Mouse (Mus musculus): ENCODE measurements around the gene Zfand2b. TPM values are rescaled to one million over a fixed set of nuclear protein-coding genes. Genes with fewer than 3 reads are reported as not detected.
A peak's percentile ranks its signal among the peaks of the same experiment; 100 is the strongest.

Gene Zfand2b
- polyA plus RNA-seq (2015; fragmentation: Nextera tagmentation; extraction: Ambion mirVana): 41.9 and 47.2 TPM in 2 replicates

DNA sequence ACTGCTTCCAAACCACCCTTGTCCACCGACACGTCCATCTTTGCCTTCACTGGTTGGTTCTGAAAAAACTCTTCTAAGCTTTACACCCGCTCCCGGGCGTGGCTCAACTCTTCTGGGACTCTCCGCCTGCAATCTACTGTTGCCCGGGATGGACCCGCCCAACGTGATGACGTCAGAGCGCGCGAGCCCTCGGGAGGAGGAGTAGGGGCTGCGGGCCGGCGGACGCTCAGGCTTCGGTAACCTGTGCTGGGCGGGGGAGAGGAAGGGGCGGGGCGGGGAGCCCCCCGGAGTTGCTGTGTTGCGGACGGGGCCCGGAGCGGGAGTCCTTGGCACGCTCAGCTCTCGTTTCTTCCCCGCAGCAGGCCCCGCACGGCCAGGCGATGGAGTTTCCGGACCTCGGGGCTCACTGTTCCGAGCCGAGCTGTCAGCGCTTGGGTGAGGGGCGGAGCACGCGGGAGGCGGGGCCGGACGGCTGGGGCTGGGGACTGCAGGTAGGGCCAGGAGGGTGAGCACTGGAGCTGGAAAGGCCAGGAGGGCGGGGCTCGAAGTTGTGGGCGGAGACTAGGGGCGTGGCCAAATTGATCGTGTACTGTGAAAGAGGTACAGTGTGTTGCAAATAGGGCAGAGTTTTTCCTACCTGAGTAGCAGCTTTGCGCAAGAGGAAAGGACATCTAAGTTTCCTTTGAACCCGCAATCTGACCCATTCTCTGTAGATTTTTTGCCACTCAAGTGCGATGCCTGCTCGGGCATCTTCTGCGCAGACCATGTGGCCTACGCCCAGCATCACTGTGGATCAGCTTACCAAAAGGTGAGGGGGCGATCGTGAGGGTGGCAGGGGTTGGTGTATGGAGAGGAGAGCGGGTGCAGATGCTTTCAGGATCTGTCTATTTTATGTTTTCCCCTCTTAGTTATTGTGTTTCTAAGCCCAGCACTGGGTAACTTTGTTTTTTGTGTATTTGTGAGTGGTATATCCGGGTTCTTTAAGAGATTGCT is at the start of gene Zfand2b:
TSS of gene Zfand2b (plus strand) at position 175 of the 993 bp plus-strand sequence.
- Histone ChIP-seq H3K27ac (ENCODE audit: low read length) (peak within 1 kb of the TSS; percentile 88), H3K27me3 (replicated peaks; ENCODE audit: control insufficient read depth, insufficient read depth, low read length) (no peaks in the 10 kb centered on the region), H3K4me3 (replicated peaks; ENCODE audit: low read length) (peak within 1 kb of the TSS; percentile 93), H3K36me3 (ENCODE audit: control insufficient read depth, insufficient read depth) (peaks cover 21% of the 10 kb centered on the region), H3K9me3 (ENCODE audit: control insufficient read depth, low read length) (no peaks in the 10 kb centered on the region), H3K9ac (replicated peaks; ENCODE audit: low read depth, low read length) (peak within 1 kb of the TSS; percentile 89), H3K4me2 (ENCODE audit: low read length) (peak within 1 kb of the TSS; percentile 88), H3K4me1 (replicated peaks; ENCODE audit: control insufficient read depth, insufficient read depth, low read length) (peaks cover 13% of the 10 kb centered on the region)
- ATAC-seq: peak; percentile 98
- under 1% methylated on average over 50 of the region's 59 CpGs for WGBS

DNA sequence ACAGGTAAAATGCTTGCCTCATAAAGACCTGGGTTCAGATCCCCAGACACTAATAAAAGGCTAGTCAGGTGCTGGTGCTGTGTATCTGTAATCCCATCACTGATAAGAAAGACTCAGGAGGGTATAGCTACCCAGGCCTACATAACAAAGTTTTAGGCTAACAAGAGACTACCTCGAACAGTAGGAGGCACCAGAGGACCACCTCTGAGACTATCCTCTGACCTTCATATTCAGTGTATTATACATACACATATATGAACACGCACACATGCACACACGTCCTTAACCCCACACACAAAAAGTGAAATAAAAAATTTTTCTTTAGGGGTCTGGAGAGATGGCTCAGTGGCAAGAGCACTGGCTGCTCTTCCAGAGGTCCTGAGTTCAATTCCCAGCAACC is 46.2 kb upstream of the Zfand2b start:
- WGBS: 80% methylated on average over 3 of the region's 3 CpGs

DNA sequence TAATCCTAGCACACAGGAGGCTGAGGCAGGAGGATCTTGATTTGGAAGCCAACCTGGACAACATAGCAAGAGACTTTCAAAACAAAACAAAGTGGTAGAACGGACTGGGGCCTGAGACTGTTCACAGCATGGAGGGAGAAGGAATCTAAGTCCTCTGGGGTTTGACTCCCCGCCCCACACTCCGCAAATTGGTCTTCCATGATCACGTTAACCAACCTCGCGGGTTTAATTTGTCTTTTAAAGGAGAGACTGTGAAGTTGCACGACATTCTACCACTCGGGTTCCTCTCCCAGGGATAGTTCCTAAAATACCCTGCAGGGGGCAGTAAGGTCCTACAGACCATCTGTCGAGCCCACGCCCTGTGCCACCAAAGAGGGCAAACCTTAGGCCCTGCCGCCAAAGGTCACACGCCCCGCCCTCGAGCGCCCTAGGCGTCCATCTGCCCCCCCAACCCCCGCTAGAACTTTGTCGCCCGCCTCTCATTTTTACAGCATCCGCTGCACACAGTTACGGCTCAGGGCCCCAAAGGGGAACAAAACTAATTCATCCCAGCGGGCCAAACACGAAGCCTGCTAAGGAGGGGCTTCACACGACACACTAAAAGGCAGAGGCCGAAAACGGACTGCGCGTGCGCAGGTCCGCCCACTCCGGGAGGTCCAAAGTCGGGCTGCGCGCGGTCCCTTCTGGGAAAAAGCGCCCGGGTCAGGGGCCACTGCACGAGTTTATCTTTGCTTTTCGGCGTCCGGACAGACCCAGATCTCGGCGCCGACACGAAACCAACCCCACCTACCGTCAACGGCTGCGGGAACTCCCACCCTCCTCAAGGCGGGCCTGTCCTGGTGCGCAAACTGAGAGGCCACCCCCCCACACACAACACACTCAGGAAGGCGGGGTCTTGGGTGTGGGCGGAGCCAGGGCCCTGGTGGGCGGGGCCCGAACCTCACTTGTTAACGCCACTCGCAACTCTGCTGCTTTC is 43.8 kb upstream of the Zfand2b start, which contains the start of gene Nhej1:
TSS of gene Nhej1 (minus strand) at position 855 of the 976 bp plus-strand sequence.
- peak within 1 kb of the TSS; percentile 77 for H3K9ac ChIP-seq (replicated peaks; ENCODE audit: low read depth, low read length)
- H3K9me3 ChIP-seq (ENCODE audit: control insufficient read depth, low read length): no peaks in the 10 kb centered on the region
- H3K27me3 ChIP-seq (replicated peaks; ENCODE audit: control insufficient read depth, insufficient read depth, low read length): no peaks in the 10 kb centered on the region
- peak within 1 kb of the TSS; percentile 74 for H3K4me2 ChIP-seq (ENCODE audit: low read length)
- H3K27ac ChIP-seq (ENCODE audit: low read length): peak within 1 kb of the TSS; percentile 95
- H3K4me1 ChIP-seq (replicated peaks; ENCODE audit: control insufficient read depth, insufficient read depth, low read length): peaks cover 9% of the 10 kb centered on the region
- peak; percentile 95 for ATAC-seq
- H3K4me3 ChIP-seq (replicated peaks; ENCODE audit: low read length): peak within 1 kb of the TSS; percentile 84
- 2% methylated on average over 56 of the region's 56 CpGs for WGBS
- H3K36me3 ChIP-seq (ENCODE audit: control insufficient read depth, insufficient read depth): no peaks in the 10 kb centered on the region

More for the DNA sequence above, 46.2 kb upstream of the Zfand2b start:
- Histone ChIP-seq H3K4me2 (ENCODE audit: low read length) (no peak overlapping the region), H3K27ac (ENCODE audit: low read length) (no peak overlapping the region), H3K4me3 (replicated peaks; ENCODE audit: low read length) (no peak overlapping the region), H3K27me3 (replicated peaks; ENCODE audit: control insufficient read depth, insufficient read depth, low read length) (no peaks in the 10 kb centered on the region), H3K9ac (replicated peaks; ENCODE audit: low read depth, low read length) (no peak overlapping the region), H3K9me3 (ENCODE audit: control insufficient read depth, low read length) (no peaks in the 10 kb centered on the region), H3K4me1 (replicated peaks; ENCODE audit: control insufficient read depth, insufficient read depth, low read length) (peaks cover 9% of the 10 kb centered on the region), H3K36me3 (ENCODE audit: control insufficient read depth, insufficient read depth) (no peaks in the 10 kb centered on the region)
- no peak for ATAC-seq

DNA sequence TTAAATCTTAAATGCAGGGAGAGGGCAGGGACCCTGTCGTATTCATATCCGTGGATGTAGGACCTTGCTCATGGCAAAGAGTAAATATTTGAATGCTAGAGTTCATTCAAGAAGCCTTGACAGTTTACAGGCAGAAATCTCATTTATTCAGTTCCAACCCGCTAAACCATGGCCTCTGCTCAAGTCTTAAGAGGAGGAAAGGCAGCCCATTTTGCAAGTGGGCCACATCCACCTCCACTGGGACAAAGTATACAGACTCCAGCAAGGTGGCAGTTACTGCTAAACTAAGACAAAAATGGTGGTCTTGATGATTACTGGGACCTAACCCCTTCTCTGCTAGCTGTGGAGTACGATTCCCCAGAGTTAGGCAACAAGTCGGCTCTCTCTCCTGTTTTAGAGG is 43.0 kb upstream of the Zfand2b start:
- no peaks in the 10 kb centered on the region for H3K9me3 ChIP-seq (ENCODE audit: control insufficient read depth, low read length)
- peak overlapping the region; percentile 74 for H3K4me2 ChIP-seq (ENCODE audit: low read length)
- no peaks in the 10 kb centered on the region for H3K36me3 ChIP-seq (ENCODE audit: control insufficient read depth, insufficient read depth)
- peaks cover 9% of the 10 kb centered on the region for H3K4me1 ChIP-seq (replicated peaks; ENCODE audit: control insufficient read depth, insufficient read depth, low read length)
- H3K27me3 ChIP-seq (replicated peaks; ENCODE audit: control insufficient read depth, insufficient read depth, low read length): no peaks in the 10 kb centered on the region
- H3K27ac ChIP-seq (ENCODE audit: low read length): no peak overlapping the region; the same call in 1 of the 2 replicates
- H3K9ac ChIP-seq (replicated peaks; ENCODE audit: low read depth, low read length): peak overlapping the region; percentile 77; the same call in 1 of the 2 replicates
- 41% methylated on average over 5 of the region's 5 CpGs for WGBS
- H3K4me3 ChIP-seq (replicated peaks; ENCODE audit: low read length): peak overlapping the region; percentile 84
- ATAC-seq: no peak

DNA sequence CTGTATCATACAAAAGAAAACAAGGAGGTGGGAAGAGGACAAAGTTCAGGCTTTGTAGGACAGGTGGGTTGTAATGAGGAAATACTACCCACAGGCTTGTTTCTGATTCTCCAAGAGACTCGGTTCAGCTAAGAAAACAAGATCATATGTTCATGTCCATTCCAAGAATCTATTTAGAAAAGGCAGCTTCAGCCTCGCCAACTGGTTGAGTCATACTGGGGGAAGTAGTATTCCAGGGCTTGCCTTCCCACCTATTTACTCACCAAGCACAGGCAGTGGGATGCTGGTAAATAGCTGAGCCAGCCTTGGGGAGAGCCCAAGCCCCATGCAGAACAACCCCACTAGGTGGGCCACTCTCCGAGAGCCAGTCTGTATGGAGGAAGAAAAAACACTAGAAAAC is 39.8 kb upstream of the Zfand2b start:
- H3K36me3 ChIP-seq (ENCODE audit: control insufficient read depth, insufficient read depth): no peaks in the 10 kb centered on the region
- WGBS: 70% methylated on average over 3 of the region's 3 CpGs
- H3K9me3 ChIP-seq (ENCODE audit: control insufficient read depth, low read length): no peaks in the 10 kb centered on the region
- H3K4me3 ChIP-seq (replicated peaks; ENCODE audit: low read length): no peak overlapping the region
- H3K4me2 ChIP-seq (ENCODE audit: low read length): no peak overlapping the region
- H3K9ac ChIP-seq (replicated peaks; ENCODE audit: low read depth, low read length): no peak overlapping the region
- no peak for ATAC-seq
- H3K4me1 ChIP-seq (replicated peaks; ENCODE audit: control insufficient read depth, insufficient read depth, low read length): peaks cover 9% of the 10 kb centered on the region
- no peak overlapping the region for H3K27ac ChIP-seq (ENCODE audit: low read length)
- no peaks in the 10 kb centered on the region for H3K27me3 ChIP-seq (replicated peaks; ENCODE audit: control insufficient read depth, insufficient read depth, low read length)

DNA sequence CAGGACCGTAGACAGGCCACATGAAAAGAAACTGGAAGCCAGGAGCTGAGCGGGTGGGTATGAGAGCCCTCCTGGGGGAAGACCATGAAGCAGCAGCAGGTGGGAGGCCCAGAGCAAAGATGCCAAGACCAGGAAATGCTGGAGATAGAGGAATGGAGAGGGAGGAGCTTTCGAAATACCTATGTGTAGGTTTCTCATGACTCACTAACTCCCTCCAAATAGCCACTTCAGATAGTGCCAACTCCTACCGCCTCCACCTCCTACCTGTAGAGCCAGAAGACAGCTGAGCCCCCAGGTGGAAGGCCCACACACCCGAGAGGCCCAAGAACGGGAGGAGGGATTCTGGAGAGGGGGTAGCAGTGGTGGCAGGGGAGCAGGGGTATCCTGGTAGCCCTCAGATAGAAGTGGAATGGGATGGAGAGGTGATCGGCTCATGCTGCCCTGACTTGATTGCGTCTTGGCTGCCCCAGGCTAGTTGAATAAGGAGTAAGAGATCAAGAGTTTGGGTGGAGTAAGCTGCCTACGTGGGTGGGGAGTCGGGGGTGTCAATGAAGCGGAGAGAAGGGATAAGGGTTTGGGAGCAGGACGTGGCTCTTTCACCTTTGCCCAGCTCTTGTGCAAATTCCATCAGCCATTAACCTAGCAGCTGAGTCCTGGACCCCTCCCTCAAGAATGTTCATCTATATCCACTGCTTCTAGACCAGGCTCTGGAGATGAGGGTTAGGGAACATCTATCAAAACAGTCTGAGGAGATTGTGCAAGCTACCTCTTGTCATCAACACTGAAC is 34.8 kb upstream of the Zfand2b start, which contains the start of gene Slc23a3:
TSS of gene Slc23a3 (minus strand) at position 470 of the 787 bp plus-strand sequence.
- Histone ChIP-seq H3K4me2 (ENCODE audit: low read length) (no peak within 1 kb of the TSS), H3K9me3 (ENCODE audit: control insufficient read depth, low read length) (no peaks in the 10 kb centered on the region), H3K36me3 (ENCODE audit: control insufficient read depth, insufficient read depth) (peaks cover 10% of the 10 kb centered on the region; the same call in 1 of the 2 replicates), H3K4me1 (replicated peaks; ENCODE audit: control insufficient read depth, insufficient read depth, low read length) (no peaks in the 10 kb centered on the region), H3K27ac (ENCODE audit: low read length) (no peak within 1 kb of the TSS), H3K4me3 (replicated peaks; ENCODE audit: low read length) (no peak within 1 kb of the TSS), H3K27me3 (replicated peaks; ENCODE audit: control insufficient read depth, insufficient read depth, low read length) (no peaks in the 10 kb centered on the region), H3K9ac (replicated peaks; ENCODE audit: low read depth, low read length) (no peak within 1 kb of the TSS)
- no peak for ATAC-seq
- WGBS: 72% methylated on average over 12 of the region's 12 CpGs

DNA sequence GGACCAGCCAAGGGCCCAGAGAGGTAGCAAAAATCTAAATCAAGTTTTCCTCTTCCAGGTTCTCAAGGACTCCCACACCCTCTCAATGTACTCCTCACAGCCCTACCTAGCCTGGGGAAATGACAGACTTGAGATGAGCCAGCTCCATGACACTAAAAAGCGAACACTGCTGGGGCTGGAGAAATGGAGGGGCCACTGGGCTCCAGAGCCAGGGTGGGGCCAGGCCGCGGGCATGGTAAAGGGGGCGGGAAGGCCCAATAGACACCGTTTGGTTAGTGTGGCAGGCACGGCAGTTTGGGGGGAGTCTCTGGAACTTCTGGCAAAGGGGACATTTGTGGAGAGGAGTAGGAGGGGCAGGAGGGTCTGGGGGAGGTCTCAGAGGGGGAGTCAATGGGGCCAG is 32.2 kb upstream of the Zfand2b start:
- peaks cover 13% of the 10 kb centered on the region; the same call in 1 of the 2 replicates for H3K36me3 ChIP-seq (ENCODE audit: control insufficient read depth, insufficient read depth)
- H3K4me2 ChIP-seq (ENCODE audit: low read length): no peak overlapping the region
- H3K27ac ChIP-seq (ENCODE audit: low read length): no peak overlapping the region
- 94% methylated on average over 6 of the region's 6 CpGs for WGBS
- H3K27me3 ChIP-seq (replicated peaks; ENCODE audit: control insufficient read depth, insufficient read depth, low read length): no peaks in the 10 kb centered on the region
- no peak overlapping the region for H3K4me3 ChIP-seq (replicated peaks; ENCODE audit: low read length)
- ATAC-seq: no peak
- H3K9ac ChIP-seq (replicated peaks; ENCODE audit: low read depth, low read length): no peak overlapping the region
- H3K4me1 ChIP-seq (replicated peaks; ENCODE audit: control insufficient read depth, insufficient read depth, low read length): peaks cover 13% of the 10 kb centered on the region
- no peaks in the 10 kb centered on the region for H3K9me3 ChIP-seq (ENCODE audit: control insufficient read depth, low read length)

DNA sequence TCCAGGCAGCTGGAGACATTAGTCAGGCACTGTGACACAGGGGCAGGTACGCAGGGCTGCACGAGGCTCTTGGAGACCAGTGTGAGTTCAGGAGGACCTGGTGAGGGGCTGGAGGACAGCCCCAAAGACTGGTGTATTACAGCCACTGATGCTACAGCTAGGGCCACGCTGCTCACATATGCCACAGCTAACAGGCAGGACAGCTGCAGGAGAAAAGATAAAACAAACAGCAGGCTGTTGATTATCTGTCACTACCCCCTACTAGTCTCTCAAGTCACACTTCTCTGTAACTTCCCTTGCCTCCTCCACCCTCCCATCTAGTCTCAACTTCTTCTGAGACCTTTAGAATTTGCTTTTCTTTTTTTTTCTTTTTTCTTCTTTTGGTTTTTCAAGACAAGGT is 31.7 kb upstream of the Zfand2b start:
- H3K36me3 ChIP-seq (ENCODE audit: control insufficient read depth, insufficient read depth): peaks cover 13% of the 10 kb centered on the region; the same call in 1 of the 2 replicates
- H3K4me3 ChIP-seq (replicated peaks; ENCODE audit: low read length): no peak overlapping the region
- no peak overlapping the region for H3K4me2 ChIP-seq (ENCODE audit: low read length)
- no peak overlapping the region for H3K27ac ChIP-seq (ENCODE audit: low read length)
- ATAC-seq: no peak
- no peak overlapping the region for H3K9ac ChIP-seq (replicated peaks; ENCODE audit: low read depth, low read length)
- no peaks in the 10 kb centered on the region for H3K27me3 ChIP-seq (replicated peaks; ENCODE audit: control insufficient read depth, insufficient read depth, low read length)
- no peaks in the 10 kb centered on the region for H3K9me3 ChIP-seq (ENCODE audit: control insufficient read depth, low read length)
- H3K4me1 ChIP-seq (replicated peaks; ENCODE audit: control insufficient read depth, insufficient read depth, low read length): peaks cover 13% of the 10 kb centered on the region
- 78% methylated on average over 3 of the region's 3 CpGs for WGBS
